Mouse (Mus musculus): Measurements from ENCODE around the gene Ttc37.

The Ttc37 gene

GRCm38 (mm10) chr13:76157508-76157907 lies 59.0 kb downstream of the Ttc37 start:
- DNase-seq (ENCODE audit: low spot score in 2 of 2) = no peak

GRCm38 (mm10) chr13:76160587-76160986 lies 62.1 kb downstream of the Ttc37 start:
- no peak for DNase-seq (ENCODE audit: low spot score in 2 of 2)

GRCm38 (mm10) chr13:76174297-76174696 lies 75.8 kb downstream of the Ttc37 start:
- no peak for DNase-seq (ENCODE audit: low spot score in 2 of 2)

GRCm38 (mm10) chr13:76178700-76179099 lies 80.2 kb downstream of the Ttc37 start:
- no peak for DNase-seq (ENCODE audit: low spot score in 2 of 2)

- DNase-seq (ENCODE audit: low spot score in 2 of 2) = no peak
Measured at GRCm38 (mm10) chr13:76187651-76188050, 89.1 kb downstream of the Ttc37 start.

- DNase-seq (ENCODE audit: low spot score in 2 of 2) = no peak
Measured at GRCm38 (mm10) chr13:76189190-76189589, 90.7 kb downstream of the Ttc37 start.

- no peak for DNase-seq (ENCODE audit: low spot score in 2 of 2)
Measured at GRCm38 (mm10) chr13:76190273-76190672, 91.7 kb downstream of the Ttc37 start.

- no peak for DNase-seq (ENCODE audit: low spot score in 2 of 2)
Measured at GRCm38 (mm10) chr13:76194937-76195336, 96.4 kb downstream of the Ttc37 start.

- DNase-seq (ENCODE audit: low spot score in 2 of 2) = no peak
Measured at GRCm38 (mm10) chr13:76195431-76196138, 97.1 kb downstream of the Ttc37 start.

GRCm38 (mm10) chr13:76197297-76197848 lies 98.8 kb downstream of the Ttc37 start:
- DNase-seq (ENCODE audit: low spot score in 2 of 2) = no peak

GRCm38 (mm10) chr13:76199943-76200342 lies 101.4 kb downstream of the Ttc37 start:
- DNase-seq (ENCODE audit: low spot score in 2 of 2) = no peak

GRCm38 (mm10) chr13:76214928-76215327 lies 116.4 kb downstream of the Ttc37 start:
- DNase-seq (ENCODE audit: low spot score in 2 of 2) = no peak

GRCm38 (mm10) chr13:76215397-76215796 lies 116.9 kb downstream of the Ttc37 start:
- no peak for DNase-seq (ENCODE audit: low spot score in 2 of 2)

All from spleen, postnatal 4 days (tissue).